Mouse (Mus musculus): ENCODE measurements around the gene Slc7a4.

DNA sequence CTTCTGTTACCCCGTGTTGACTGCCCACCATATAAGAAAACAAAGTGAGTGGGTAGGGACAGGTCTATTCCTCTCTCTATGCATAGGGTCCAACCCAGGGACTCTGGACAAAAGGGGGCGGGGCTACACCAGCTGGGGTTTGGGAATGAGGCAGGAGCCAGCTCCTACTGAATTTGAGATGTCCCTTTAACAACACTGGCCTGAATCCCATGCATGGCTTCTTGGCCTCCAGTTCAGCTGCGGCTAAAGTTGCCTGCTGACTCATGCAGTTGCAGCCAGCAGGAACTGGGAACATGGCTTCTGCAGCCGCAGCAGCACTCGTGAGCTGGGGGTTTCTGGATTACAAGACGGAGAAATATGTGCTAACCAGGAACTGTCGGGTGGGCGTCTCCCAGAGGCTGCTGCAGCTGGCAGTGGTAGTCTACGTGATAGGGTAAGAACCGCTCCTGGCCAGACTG, 21.2 kb downstream of the Slc7a4 start, which contains the start of gene P2rx6:
- TF ChIP-seq CTCF (IDR thresholded peaks at IDR 0.05; ENCODE audit: low read depth, low read length) = no peak
- no peak for TF ChIP-seq GATA1 (IDR thresholded peaks at IDR 0.05; ENCODE audit: borderline replicate concordance, low read length)
